Mouse (Mus musculus) olfactory bulb, adult 2 months (tissue): ENCODE measurements at regions not wholly inside any gene's neighbourhood (a gene's known extent, or its start where the extent isn't known, plus 50 kb on each side); places are given as distances from the start of the nearest gene placed in this dataset.

Experiments
- H3K27ac ChIP-seq: fragments of 200-500 bp; 2 replicates; pipeline ENCODE4 v1.5.1; 2012; ENCODE audit warnings: low read depth, low read length; ENCODE audit not compliant: insufficient read depth
- H3K4me1 ChIP-seq: fragments of 200-500 bp; 2 replicates; pipeline ENCODE4 v1.6.1; 2012; ENCODE audit warnings: low read length; ENCODE audit not compliant: control insufficient read depth, insufficient read depth
- H3K4me3 ChIP-seq: fragments of 200-500 bp; 2 replicates; pipeline ENCODE4 v1.5.1; 2012; ENCODE audit warnings: mild to moderate bottlenecking, low read depth, low read length, moderate library complexity; ENCODE audit not compliant: insufficient read depth
- CTCF ChIP-seq: fragments of 200-500 bp; IDR thresholded peaks from 2 replicates; pipeline ENCODE4 v1.5.1; 2012; ENCODE audit warnings: low read depth, mild to moderate bottlenecking, low read length, moderate library complexity; ENCODE audit not compliant: insufficient read depth
- POLR2A ChIP-seq: fragments of 200-500 bp; IDR thresholded peaks from 2 replicates; pipeline ENCODE4 v1.6.1; 2012; ENCODE audit warnings: mild to moderate bottlenecking, low read depth, low read length, moderate library complexity; ENCODE audit not compliant: insufficient read depth
- WGBS: fragments of 180-500 bp; shearing (Covaris S2); methylation state at CpG from one replicate; pipeline ENCODE4 v1.1.7; 2018; 5-methylcytosine and 5-hydroxymethylcytosine counted together

- WGBS: 16% methylated on average over 8 of the region's 8 CpGs
- no peak for TF ChIP-seq POLR2A
- TF ChIP-seq CTCF: no peak
- no peak overlapping the region for H3K4me3 ChIP-seq
- H3K4me1 ChIP-seq: peaks cover 9% of the 10 kb centered on the region
- H3K27ac ChIP-seq: no peak overlapping the region
Measured at GRCm38 (mm10) chr13:57003565-57004132, 107.9 kb upstream of the Trpc7 start.

GRCm38 (mm10) chr13:56992022-56992421 is 96.2 kb upstream of the Trpc7 start:
- no peak for TF ChIP-seq CTCF
- TF ChIP-seq POLR2A: no peak

GRCm38 (mm10) chr13:56974063-56974462 is 78.3 kb upstream of the Trpc7 start:
- TF ChIP-seq CTCF (no peak), POLR2A (no peak)
- H3K4me3 ChIP-seq: no peak overlapping the region
- H3K4me1 ChIP-seq: no peaks in the 10 kb centered on the region
- no peak overlapping the region for H3K27ac ChIP-seq
- 76% methylated on average over 3 of the region's 3 CpGs for WGBS

More at GRCm38 (mm10) chr13:56992022-56992421, 96.2 kb upstream of the Trpc7 start:
- H3K4me1 ChIP-seq: no peaks in the 10 kb centered on the region
- no peak overlapping the region for H3K27ac ChIP-seq
- no peak overlapping the region for H3K4me3 ChIP-seq

- TF ChIP-seq POLR2A (no peak), CTCF (no peak)
- 53% methylated on average over 5 of the region's 5 CpGs for WGBS
- H3K4me1 ChIP-seq: no peaks in the 10 kb centered on the region
- H3K27ac ChIP-seq: no peak overlapping the region
- no peak overlapping the region for H3K4me3 ChIP-seq
Measured at GRCm38 (mm10) chr13:56955358-56955757, 59.6 kb upstream of the Trpc7 start.

GRCm38 (mm10) chr13:56948086-56948485 is 52.3 kb upstream of the Trpc7 start:
- 82% methylated on average over 6 of the region's 6 CpGs for WGBS
- H3K4me1 ChIP-seq: no peaks in the 10 kb centered on the region
- TF ChIP-seq CTCF: no peak
- TF ChIP-seq POLR2A: no peak
- no peak overlapping the region for H3K4me3 ChIP-seq
- H3K27ac ChIP-seq: no peak overlapping the region

GRCm38 (mm10) chr13:56947266-56947665 is 51.5 kb upstream of the Trpc7 start:
- no peak for TF ChIP-seq POLR2A
- TF ChIP-seq CTCF: no peak
- Histone ChIP-seq H3K4me3 (no peak overlapping the region), H3K4me1 (no peaks in the 10 kb centered on the region), H3K27ac (no peak overlapping the region)
- 80% methylated on average over 7 of the region's 7 CpGs for WGBS
